Mouse (Mus musculus) right cerebral cortex, postnatal 25 days (tissue): ENCODE measurements around the gene Lhx1.

Experiments
- DNase-seq: peaks from one replicate; pipeline ENCODE4 v3.0.0; 2022

Gene Lhx1

GRCm38 (mm10) chr11:84526451-84526850, 1.1 kb upstream of the Lhx1 start:
- DNase-seq, result no peak

GRCm38 (mm10) chr11:84524511-84525270, 644 bp downstream of the Lhx1 start:
- no peak for DNase-seq

GRCm38 (mm10) chr11:84523841-84524510, 1.4 kb downstream of the Lhx1 start:
- DNase-seq, result no peak

GRCm38 (mm10) chr11:84523321-84523831, 2.0 kb downstream of the Lhx1 start:
- no peak for DNase-seq

- DNase-seq, result no peak
These were observed 2.6 kb downstream of the Lhx1 start for GRCm38 (mm10) chr11:84522577-84523320.

- DNase-seq, result no peak
These were observed 3.5 kb downstream of the Lhx1 start for GRCm38 (mm10) chr11:84521751-84522299.

- no peak for DNase-seq
These were observed 4.3 kb downstream of the Lhx1 start for GRCm38 (mm10) chr11:84521071-84521390.

GRCm38 (mm10) chr11:84520269-84521070, 4.9 kb downstream of the Lhx1 start:
- no peak for DNase-seq

- DNase-seq, result no peak
These were observed 5.6 kb downstream of the Lhx1 start for GRCm38 (mm10) chr11:84519576-84520268.

- no peak for DNase-seq
These were observed 6.3 kb downstream of the Lhx1 start for GRCm38 (mm10) chr11:84519036-84519435.

GRCm38 (mm10) chr11:84518261-84518660, 7.1 kb downstream of the Lhx1 start:
- no peak for DNase-seq

GRCm38 (mm10) chr11:84517431-84517830, 7.9 kb downstream of the Lhx1 start:
- no peak for DNase-seq

- DNase-seq, result no peak
These were observed 8.7 kb downstream of the Lhx1 start for GRCm38 (mm10) chr11:84516501-84517240.

GRCm38 (mm10) chr11:84513171-84514116, 11.9 kb downstream of the Lhx1 start, which contains the start of gene Aatf:
Gene Aatf, minus strand, starts transcription at chr11:84513522.
- peak; percentile 96 for DNase-seq

GRCm38 (mm10) chr11:84512031-84512430, 13.3 kb downstream of the Lhx1 start:
- DNase-seq, result no peak

GRCm38 (mm10) chr11:84504296-84504695, 21.0 kb downstream of the Lhx1 start:
- DNase-seq, result no peak

GRCm38 (mm10) chr11:84497944-84498343, 27.4 kb downstream of the Lhx1 start:
- no peak for DNase-seq

GRCm38 (mm10) chr11:84496901-84497300, 28.4 kb downstream of the Lhx1 start:
- DNase-seq, result no peak

GRCm38 (mm10) chr11:84495774-84496173, 29.6 kb downstream of the Lhx1 start:
- no peak for DNase-seq

GRCm38 (mm10) chr11:84481661-84482060, 43.7 kb downstream of the Lhx1 start:
- DNase-seq, result no peak
